Mouse (Mus musculus): ENCODE results near the gene Serinc1. TPM values are rescaled to one million over a fixed set of nuclear protein-coding genes. Genes with fewer than 3 reads are reported as not detected.
"Not testable (repeated sequence)": the region's sequence is repeated elsewhere in the genome, so short reads cannot be mapped to it uniquely, and the experiment has no call there.

Serinc1 gene
- polyA plus RNA-seq (2016; fragmentation: Nextera tagmentation; extraction: Ambion mirVana): 119 and 121 TPM in 2 replicates

DNA sequence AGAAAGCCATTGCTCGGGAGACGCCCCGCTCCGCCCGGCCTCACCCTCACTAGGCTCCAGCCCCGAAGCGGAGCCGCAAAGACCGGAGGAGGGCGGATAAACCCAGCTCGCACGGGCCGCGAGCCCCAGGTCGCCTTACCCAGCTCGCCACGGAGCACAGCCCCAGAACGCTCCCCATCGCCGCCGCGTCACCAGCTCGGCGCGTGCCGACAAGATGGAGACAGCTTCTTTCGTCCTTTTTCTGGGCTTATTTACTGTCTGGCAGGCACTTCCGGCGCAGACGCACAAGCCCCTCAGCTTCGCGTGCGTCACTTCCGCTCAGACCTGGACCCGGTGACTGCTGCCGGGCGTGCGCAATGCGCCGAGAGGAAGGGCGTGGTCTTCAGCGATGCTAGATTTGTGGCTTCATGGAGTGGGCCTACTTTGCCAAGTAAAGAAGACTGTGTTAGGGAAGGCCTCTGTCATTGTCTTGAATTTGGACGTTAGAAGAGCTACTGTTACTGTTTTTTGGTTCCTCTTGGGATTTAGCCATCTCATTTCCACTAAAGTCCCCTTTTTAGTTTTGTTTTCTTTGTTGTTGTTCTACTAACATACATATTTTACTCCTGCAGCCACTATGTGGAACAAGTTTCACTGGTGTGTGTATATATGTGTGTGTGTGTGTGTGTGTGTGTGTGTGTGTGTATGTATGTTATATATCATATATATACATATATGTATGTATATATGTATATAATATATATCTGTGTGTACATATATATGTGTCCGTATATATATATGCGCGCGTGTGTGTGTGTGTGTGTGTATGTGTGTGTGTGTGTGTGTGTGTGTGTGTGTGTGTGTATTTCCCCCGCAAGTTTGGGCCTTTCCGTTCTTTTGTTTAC, at the start of gene Serinc1:
Serinc1 (minus strand) TSS at position 313 of the 884 bp plus-strand sequence.
- Histone ChIP-seq H3K27me3 (ENCODE audit: poor library complexity, severe bottlenecking) (no peaks in the 10 kb centered on the region), H3K4me3 (peak within 1 kb of the TSS; percentile 93), H3K9me3 (no peaks in the 10 kb centered on the region), H3K36me3 (replicated peaks) (peaks cover 3% of the 10 kb centered on the region), H3K27ac (peak within 1 kb of the TSS; percentile 95), H3K4me1 (peaks cover 17% of the 10 kb centered on the region)
- peak; percentile 93 for DNase-seq (ENCODE audit: extremely low spot score, low spot score)
- 12% methylated on average over 49 of the region's 49 CpGs for WGBS

DNA sequence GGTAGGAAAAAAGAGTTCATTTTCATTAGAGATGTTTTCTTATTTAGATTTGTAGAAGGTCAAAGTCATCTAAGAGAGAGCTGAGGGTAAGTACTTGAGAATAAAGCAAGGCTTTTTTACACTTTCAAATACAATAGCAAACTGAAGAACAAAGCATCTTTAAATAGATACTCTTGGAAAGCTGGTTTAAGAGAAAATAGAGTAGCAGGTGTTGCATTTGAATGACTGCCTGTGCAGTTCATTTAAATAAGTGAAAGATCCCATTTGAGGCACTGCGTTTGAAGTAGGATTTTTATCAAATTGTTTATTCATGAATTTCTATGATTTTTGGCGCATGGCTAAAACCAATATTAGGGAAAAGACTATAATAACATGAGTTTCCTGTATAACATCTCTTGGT, 44.4 kb upstream of the Serinc1 start:
- no peak for DNase-seq (ENCODE audit: extremely low spot score, low spot score)
- 83% methylated on average over 2 of the region's 2 CpGs for WGBS
- H3K4me1 ChIP-seq: peaks cover 7% of the 10 kb centered on the region
- no peak overlapping the region for H3K27ac ChIP-seq
- H3K4me3 ChIP-seq: no peak overlapping the region
- H3K27me3 ChIP-seq (ENCODE audit: poor library complexity, severe bottlenecking): no peaks in the 10 kb centered on the region
- H3K36me3 ChIP-seq (replicated peaks): no peaks in the 10 kb centered on the region
- H3K9me3 ChIP-seq: no peaks in the 10 kb centered on the region

GRCm38 (mm10) chr10:57572130-57572529, 39.8 kb upstream of the Serinc1 start:
- H3K9me3 ChIP-seq: no peaks in the 10 kb centered on the region
- peak overlapping the region; percentile 12; the same call in 1 of the 2 replicates for H3K27ac ChIP-seq
- H3K4me3 ChIP-seq: no peak overlapping the region
- peaks cover 16% of the 10 kb centered on the region for H3K4me1 ChIP-seq
- no peak for DNase-seq (ENCODE audit: extremely low spot score, low spot score)
- WGBS: 48% methylated on average over 4 of the region's 4 CpGs
- H3K27me3 ChIP-seq (ENCODE audit: poor library complexity, severe bottlenecking): no peaks in the 10 kb centered on the region
- no peaks in the 10 kb centered on the region for H3K36me3 ChIP-seq (replicated peaks)

- peaks cover 16% of the 10 kb centered on the region for H3K4me1 ChIP-seq
- WGBS: 36% methylated on average over 8 of the region's 8 CpGs
- no peak overlapping the region for H3K27ac ChIP-seq
- H3K4me3 ChIP-seq: no peak overlapping the region
- H3K36me3 ChIP-seq (replicated peaks): no peaks in the 10 kb centered on the region
- H3K9me3 ChIP-seq: no peaks in the 10 kb centered on the region
- DNase-seq (ENCODE audit: extremely low spot score, low spot score): peak; percentile 40
- H3K27me3 ChIP-seq (ENCODE audit: poor library complexity, severe bottlenecking): no peaks in the 10 kb centered on the region
Observed at GRCm38 (mm10) chr10:57571211-57571730, 38.9 kb upstream of the Serinc1 start.

- 63% methylated on average over 13 of the region's 13 CpGs for WGBS
- Histone ChIP-seq H3K27ac (peak overlapping the region; percentile 40; the same call in 1 of the 2 replicates), H3K9me3 (no peaks in the 10 kb centered on the region), H3K4me1 (peaks cover 16% of the 10 kb centered on the region), H3K27me3 (ENCODE audit: poor library complexity, severe bottlenecking) (no peaks in the 10 kb centered on the region), H3K4me3 (no peak overlapping the region), H3K36me3 (replicated peaks) (no peaks in the 10 kb centered on the region)
- DNase-seq (ENCODE audit: extremely low spot score, low spot score): no peak
Observed at GRCm38 (mm10) chr10:57569023-57569931, 36.9 kb upstream of the Serinc1 start.

DNA sequence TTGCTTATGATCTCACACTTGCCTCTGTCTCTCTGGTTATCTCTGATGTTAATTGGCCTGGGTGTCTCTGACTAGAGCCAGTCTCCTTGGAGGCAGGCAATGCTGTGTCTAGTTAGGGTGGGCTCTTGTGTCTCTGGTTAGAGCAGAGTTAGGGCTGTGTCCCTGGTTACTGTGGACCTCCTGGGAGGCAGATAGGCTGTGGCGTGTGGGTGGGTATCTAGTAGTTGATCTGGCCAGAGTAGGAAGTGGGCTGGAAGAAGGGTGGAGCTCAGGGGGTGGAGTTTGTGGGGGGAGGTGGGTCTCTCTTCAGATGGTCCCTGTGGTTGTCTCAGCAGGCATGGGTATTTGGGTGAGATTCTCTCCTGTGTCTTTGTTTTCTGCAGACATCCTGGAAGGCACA, 33.9 kb upstream of the Serinc1 start:
- WGBS: 73% methylated on average over 1 of the region's 1 CpGs

GRCm38 (mm10) chr10:57557597-57557996, 25.3 kb upstream of the Serinc1 start:
- H3K9me3 ChIP-seq: no peaks in the 10 kb centered on the region
- H3K4me1 ChIP-seq: no peaks in the 10 kb centered on the region
- WGBS: 84% methylated on average over 5 of the region's 5 CpGs
- no peaks in the 10 kb centered on the region for H3K27me3 ChIP-seq (ENCODE audit: poor library complexity, severe bottlenecking)
- no peaks in the 10 kb centered on the region for H3K36me3 ChIP-seq (replicated peaks)
- H3K27ac ChIP-seq: no peak overlapping the region
- DNase-seq (ENCODE audit: extremely low spot score, low spot score): no peak
- no peak overlapping the region for H3K4me3 ChIP-seq

More for the DNA sequence above, 33.9 kb upstream of the Serinc1 start:
- H3K36me3 ChIP-seq (replicated peaks): no peaks in the 10 kb centered on the region
- H3K9me3 ChIP-seq: no peaks in the 10 kb centered on the region
- peaks cover 9% of the 10 kb centered on the region for H3K4me1 ChIP-seq
- no peak for DNase-seq (ENCODE audit: extremely low spot score, low spot score)
- no peaks in the 10 kb centered on the region for H3K27me3 ChIP-seq (ENCODE audit: poor library complexity, severe bottlenecking)
- H3K4me3 ChIP-seq: no peak overlapping the region
- no peak overlapping the region for H3K27ac ChIP-seq

- Histone ChIP-seq H3K4me1 (no peaks in the 10 kb centered on the region), H3K9me3 (no peaks in the 10 kb centered on the region), H3K27ac (no peak overlapping the region), H3K36me3 (replicated peaks) (no peaks in the 10 kb centered on the region), H3K27me3 (ENCODE audit: poor library complexity, severe bottlenecking) (no peaks in the 10 kb centered on the region), H3K4me3 (no peak overlapping the region)
- 80% methylated on average over 1 of the region's 1 CpGs for WGBS
- no peak for DNase-seq (ENCODE audit: extremely low spot score, low spot score)
Observed at GRCm38 (mm10) chr10:57553719-57554118, 21.4 kb upstream of the Serinc1 start.

DNA sequence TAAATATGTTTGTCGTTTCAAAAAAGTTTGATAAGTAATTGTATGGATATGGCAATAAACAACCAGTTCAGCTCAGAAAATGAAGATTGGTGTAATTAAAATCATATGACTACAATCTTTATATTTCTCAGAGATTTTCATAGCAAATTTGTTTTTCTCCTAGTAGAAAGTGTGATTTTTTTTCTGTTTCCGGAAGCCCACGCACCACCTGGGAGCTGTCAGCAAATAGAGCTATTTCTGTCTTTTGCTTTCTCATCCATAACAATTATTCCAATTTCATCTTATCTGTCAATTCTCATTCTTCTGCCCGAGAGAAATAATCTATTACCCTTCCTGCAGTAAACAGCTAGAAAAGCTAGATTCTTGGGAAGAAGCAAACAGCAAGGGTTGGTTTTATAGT, 17.3 kb upstream of the Serinc1 start:
- Histone ChIP-seq H3K27me3 (ENCODE audit: poor library complexity, severe bottlenecking) (no peaks in the 10 kb centered on the region), H3K27ac (no peak overlapping the region), H3K4me1 (no peaks in the 10 kb centered on the region), H3K9me3 (no peaks in the 10 kb centered on the region), H3K4me3 (no peak overlapping the region), H3K36me3 (replicated peaks) (no peaks in the 10 kb centered on the region)
- DNase-seq (ENCODE audit: extremely low spot score, low spot score): no peak
- WGBS: 94% methylated on average over 4 of the region's 4 CpGs

GRCm38 (mm10) chr10:57543890-57544289, 11.6 kb upstream of the Serinc1 start:
- not testable (repeated sequence) for H3K27ac ChIP-seq; H3K4me3 ChIP-seq; DNase-seq (ENCODE audit: extremely low spot score, low spot score); H3K4me1 ChIP-seq; H3K36me3 ChIP-seq (replicated peaks); H3K27me3 ChIP-seq (ENCODE audit: poor library complexity, severe bottlenecking); H3K9me3 ChIP-seq
- WGBS: 80% methylated on average over 9 of the region's 9 CpGs

DNA sequence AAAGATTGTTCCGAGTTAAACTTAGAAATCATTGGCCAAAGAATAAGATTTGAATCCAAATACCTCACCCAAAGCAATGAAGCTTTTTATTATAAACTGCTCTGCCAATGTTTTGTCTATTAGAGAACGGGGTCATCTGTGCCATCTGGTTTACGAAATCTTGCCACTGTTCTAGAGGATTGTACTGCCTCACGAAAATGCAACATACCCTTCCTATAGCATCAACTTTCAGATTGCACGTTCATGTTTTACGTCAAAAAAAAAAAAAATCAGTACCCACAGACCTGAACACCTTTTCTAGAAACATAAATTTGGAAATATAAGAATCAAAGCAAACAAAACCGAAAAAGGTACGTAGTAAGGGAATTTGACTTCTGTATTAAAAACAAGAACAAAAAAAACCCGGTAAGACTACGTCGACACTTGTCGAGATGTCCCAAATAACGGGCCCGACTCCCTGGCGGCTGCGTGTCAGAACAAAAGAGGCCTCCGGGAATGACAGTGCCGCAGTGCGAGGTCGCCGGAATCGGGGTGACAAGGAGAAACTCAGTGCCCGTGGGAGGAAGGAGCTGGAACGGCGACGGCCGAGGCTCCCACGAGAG, 613 bp downstream of the Serinc1 start:
- no peak for DNase-seq (ENCODE audit: extremely low spot score, low spot score)
- 4% methylated on average over 28 of the region's 28 CpGs for WGBS

GRCm38 (mm10) chr10:57531076-57531475, 1.3 kb downstream of the Serinc1 start:
- H3K9me3 ChIP-seq: no peaks in the 10 kb centered on the region
- H3K27ac ChIP-seq: no peak overlapping the region
- no peaks in the 10 kb centered on the region for H3K27me3 ChIP-seq (ENCODE audit: poor library complexity, severe bottlenecking)
- DNase-seq (ENCODE audit: extremely low spot score, low spot score): no peak
- peak overlapping the region; percentile 93 for H3K4me3 ChIP-seq
- H3K36me3 ChIP-seq (replicated peaks): peaks cover 17% of the 10 kb centered on the region
- WGBS: 71% methylated on average over 2 of the region's 2 CpGs
- H3K4me1 ChIP-seq: peaks cover 17% of the 10 kb centered on the region

More for the DNA sequence above, 613 bp downstream of the Serinc1 start:
- H3K27ac ChIP-seq: peak overlapping the region; percentile 95
- peaks cover 11% of the 10 kb centered on the region for H3K36me3 ChIP-seq (replicated peaks)
- H3K4me3 ChIP-seq: peak overlapping the region; percentile 93
- no peaks in the 10 kb centered on the region for H3K27me3 ChIP-seq (ENCODE audit: poor library complexity, severe bottlenecking)
- H3K9me3 ChIP-seq: no peaks in the 10 kb centered on the region
- H3K4me1 ChIP-seq: peaks cover 17% of the 10 kb centered on the region
